Mouse (Mus musculus) heart, postnatal 25 days (tissue): ENCODE measurements at regions not wholly inside any gene's neighbourhood (a gene's known extent, or its start where the extent isn't known, plus 50 kb on each side); places are given as distances from the start of the nearest gene placed in this dataset.

ENCODE experiments used
- DNase-seq: peaks from one replicate; pipeline ENCODE4 v3.0.0; 2022; ENCODE audit warnings: low spot score
- intact Hi-C: fragments of 180-260 bp; cut with DNase I; formaldehyde crosslinking; loops from one replicate; pipeline ENCODE4 v1.15.1; 2025

DNA sequence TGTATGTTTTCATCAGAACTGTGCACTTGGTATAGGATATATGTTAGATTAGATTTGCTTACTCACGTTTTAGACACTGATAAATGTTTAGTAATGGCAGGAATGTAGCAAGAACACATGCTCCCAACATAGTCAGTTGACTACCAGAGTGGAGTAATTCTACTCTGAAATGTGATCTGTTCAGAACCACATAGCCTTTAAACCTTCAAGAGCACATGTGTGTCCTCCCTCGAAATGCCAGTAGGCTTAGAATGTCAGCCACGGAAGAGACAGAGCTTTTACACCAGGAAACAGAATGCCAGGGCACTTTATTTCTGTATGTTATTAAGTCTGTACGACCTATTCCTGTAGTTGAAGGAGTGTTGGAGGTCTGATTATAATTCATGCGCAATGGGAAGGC, 51.3 kb upstream of the Cd28 start:
- no peak for DNase-seq
- intact Hi-C loops: loop anchor here (5.0 kb wide), 1 partner anchor 192 kb away; no protein-coding TSS in a partner anchor

DNA sequence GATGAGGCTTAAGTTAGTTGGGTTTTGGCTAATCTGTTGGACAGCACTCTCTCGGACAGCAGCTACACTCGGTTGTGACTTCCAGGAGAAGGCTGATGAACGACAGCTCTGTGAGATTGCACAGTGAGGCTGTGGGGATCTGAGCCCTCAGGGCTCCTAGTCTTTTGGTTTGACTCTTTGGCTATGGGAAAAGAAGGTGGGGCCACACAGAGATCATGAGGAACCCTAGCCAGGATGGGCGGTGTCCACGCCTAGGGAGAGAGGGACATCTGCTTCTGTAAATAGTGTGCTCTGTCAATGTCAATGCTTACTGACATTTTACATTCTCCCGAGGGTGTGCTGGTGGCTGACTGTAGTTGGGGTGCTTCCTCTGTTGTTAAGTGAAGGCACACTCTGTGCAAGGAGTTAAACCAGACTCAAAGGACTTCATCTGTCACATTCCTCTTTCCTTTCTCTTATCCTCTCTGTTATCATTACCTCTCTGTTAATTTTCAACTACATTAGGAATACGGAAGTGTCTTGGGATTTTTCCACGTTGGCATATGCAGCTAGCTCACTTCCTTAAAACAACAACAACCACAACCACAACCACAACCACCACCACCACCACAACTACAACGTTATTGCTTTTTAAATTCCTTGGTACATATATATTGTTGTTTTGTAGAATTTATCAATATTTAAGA, 54.2 kb upstream of the Cd28 start:
- intact Hi-C loops: no loop called here
- DNase-seq: peak; percentile 39

DNA sequence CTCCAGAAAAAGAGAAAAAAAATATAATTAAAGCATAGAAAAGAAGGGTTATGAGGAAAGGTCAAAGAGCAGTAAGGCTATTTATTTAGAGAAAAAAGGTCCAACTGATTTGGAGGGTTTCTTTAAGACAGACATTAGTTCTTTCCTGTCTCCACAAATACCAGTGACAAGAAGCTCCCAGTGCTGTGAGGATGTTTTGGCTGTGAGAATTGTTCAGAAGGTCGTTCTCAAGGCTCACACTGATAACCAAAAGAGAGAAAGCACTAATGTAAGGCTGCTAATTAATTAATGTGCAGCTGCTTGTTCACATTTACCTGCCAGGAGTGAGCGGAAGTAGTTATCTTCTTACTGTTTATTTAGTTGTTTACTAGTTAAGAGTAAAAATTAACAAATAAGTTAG, 54.7 kb upstream of the Cd28 start:
- DNase-seq: no peak
- intact Hi-C loops: no loop called here

DNA sequence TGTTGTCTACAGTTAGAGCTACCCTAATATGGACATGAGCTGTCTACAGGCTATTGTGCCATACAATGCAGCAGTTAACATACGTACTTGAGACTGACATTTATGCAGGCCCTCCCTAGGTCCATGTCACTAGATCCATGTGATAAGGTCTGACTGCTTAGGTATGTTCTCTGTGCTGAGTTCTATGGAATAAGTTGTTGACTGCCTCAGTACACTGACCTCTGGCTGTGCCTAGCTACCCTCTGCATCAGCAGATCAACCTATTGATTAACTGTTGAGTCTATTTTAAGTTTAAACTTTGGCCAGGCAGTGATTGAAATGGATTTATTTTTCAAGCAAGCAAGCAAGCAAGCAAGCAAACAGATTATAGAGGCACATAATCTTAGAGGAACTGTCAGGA, 57.0 kb upstream of the Cd28 start:
- intact Hi-C loops: no loop called here
- no peak for DNase-seq

DNA sequence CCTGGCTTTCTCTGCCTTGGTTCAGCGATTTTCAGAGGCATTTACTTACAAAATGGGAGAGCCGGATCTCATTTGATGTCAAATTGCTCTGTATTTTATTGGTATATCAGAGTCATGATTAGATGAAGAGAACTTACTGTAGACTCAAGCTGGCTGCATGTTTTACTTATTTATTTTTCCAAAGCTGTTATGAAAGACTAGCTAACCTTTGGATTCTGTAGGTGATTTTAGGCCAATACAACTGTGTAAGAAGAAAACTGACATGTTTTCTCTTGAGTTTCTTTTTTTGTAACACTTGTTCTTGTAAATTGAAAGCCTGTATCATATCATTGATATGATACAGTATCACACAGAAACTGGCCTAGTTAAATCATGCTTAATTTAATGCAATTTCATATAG, 57.6 kb upstream of the Cd28 start:
- DNase-seq: no peak
- intact Hi-C loops: no loop called here

DNA sequence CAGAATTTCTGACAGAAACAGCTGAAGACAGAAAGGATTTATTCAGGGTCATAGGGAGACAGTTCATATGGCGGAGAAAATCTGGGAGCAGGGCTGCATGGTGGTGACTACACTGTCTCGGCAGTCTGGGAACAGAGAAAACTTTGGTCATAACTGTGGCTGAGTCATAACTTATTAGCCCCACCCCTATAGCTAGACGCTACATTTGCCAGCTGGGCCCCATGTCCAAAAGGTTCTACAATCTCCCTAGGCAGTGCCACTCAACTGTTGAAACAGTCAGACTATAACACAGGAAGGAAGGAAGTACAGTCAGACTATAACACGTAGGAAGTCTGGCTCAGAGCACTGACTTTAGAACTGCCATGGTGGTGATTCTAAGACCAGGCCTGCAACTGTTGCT, 58.2 kb upstream of the Cd28 start:
- intact Hi-C loops: no loop called here
- DNase-seq: no peak

DNA sequence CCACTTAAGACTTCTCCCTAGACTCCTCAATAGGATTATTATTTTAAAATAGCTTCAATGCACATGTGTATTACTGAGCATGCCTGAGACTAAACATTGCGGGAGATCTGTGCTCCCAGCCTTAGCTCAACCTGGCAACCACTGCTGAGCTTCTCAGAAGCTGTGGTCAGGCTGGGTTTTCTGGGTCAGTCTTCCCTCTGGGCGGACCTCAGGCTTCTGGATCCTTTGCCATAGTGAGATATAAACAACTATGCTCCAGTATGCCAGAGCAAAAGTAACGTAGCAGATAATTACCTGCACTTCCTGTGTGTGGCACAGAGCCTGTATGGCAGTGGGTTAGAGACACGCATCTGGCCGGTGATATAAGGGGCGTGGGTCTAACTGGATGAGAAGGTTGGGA, 59.1 kb upstream of the Cd28 start:
- intact Hi-C loops: no loop called here
- no peak for DNase-seq

DNA sequence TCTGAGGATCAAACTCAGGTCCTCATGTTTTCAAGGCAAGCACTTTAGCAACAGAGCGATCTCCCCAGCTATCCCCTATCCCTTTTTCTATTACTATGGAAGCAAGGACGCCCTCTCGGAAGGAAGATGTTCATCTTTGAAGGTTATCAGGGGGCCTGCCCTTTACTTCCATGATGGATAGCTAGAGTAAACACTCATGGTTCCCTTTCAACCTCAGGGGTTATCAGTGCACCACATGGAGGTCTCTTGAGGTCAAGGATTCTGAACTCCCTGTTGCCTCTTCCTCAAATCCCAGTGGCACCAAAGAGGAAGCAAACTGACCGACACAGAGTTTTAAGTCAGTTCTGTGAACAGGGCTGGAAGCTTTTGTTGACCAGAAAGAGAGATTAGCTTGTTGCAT, 59.6 kb upstream of the Cd28 start:
- no peak for DNase-seq
- intact Hi-C loops: no loop called here

DNA sequence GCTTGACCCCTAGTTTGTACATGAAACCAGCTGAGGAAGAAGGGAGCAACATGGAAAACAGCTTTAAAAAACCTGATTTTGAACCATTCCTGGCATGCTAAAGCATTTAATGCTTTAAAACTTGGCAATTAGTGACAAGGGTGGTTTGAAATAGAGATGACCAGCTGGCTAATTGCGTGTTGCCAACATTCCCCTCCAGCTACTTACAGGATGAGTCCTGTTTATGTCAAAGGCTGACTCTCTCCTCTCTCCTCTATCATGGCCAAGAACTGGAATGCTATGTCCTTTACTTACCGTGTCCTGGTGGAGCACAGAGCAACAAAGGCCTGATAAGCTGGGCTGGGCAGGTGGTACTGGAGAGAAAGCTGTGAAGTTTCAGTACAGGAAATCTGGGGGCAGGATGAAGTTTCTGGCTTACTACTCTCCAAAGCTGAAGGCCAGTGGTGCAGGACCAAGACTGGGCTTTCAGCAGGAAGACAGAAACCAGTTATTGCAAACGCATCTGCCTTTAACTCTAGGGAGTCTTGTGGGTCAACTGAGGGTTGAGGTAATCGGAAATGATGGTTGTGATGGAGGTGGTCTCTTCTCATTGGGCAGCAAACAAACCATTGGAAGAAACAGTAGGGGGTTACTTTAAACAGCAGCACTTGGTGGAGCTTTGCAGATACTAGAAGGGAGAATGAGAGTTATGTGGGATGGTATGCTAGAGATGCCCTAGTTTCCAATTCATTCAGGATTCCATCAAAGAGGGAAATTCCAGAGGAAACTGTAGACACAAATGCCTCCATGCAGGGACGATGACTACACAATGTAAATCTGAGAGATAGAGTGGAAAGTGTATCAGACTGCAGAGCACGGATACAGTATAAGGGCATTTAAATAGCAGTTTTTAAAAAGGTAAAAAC, 60.7 kb upstream of the Cd28 start:
- no peak for DNase-seq

DNA sequence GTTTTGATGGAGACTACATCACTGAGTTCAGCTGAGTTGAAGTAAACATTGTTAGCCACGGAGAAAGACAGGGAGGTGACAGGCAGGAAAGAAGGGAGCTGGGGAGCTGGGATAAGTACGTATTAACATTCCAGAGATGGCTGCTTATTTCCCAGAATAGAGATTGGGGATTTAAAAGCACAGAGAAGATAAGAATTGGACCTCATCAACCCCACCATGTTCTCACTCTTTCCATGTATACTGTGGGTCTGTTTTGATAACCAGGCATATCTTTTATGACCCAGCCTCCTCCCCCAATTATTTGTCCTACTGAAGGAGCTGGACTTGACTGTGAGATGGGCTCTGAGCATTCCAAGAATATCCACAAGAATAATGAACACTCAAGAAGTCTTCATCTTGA, 61.4 kb upstream of the Cd28 start:
- intact Hi-C loops: no loop called here
- DNase-seq: no peak

More for the DNA sequence above, 60.7 kb upstream of the Cd28 start:
- intact Hi-C loops: no loop called here

DNA sequence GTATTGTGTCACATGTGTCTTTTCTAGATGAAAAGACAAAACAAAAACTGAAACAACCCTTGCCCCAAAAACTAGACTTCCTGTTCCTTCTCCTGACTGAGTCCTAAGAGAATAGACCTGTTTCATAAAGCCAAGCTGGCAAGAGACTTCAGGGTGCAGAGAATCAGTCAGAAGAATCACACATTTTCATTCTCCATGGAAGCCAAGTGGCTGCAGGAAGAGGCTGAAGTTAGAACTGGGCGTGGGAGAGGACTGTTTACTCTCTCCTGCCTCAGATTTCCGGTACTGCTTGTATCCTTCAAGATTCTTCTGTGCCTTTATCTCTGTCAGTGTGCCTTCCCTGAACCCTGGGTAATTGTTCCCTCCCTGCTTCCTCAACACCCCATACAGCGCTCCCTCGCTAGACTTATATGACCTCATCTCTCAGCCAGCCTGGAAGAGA, 64.0 kb upstream of the Cd28 start:
- intact Hi-C loops: loop anchor here (2.0 to 5.0 kb wide), 2 partner anchors 86 to 205 kb away; partner anchors contain the start of gene Raph1
- DNase-seq: peak; percentile 42

DNA sequence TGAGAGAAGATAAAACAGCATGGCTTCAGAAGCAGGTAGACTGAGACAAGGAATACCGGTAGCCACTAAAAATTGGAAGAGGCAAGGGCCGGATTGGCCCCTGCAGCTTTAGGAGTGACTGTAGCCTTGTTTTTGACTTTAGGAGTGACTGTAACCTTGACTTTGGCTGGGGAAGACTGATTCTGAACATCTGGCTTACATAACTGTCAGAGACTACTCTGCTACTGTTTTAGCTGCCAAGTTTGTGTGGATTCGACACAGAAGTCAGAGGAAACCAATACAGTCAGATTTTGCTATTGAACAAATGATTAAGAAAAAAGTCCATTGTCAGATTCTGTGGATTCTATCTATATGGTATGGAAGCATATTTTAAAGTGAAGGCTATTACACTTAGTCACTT, 66.4 kb upstream of the Cd28 start:
- no peak for DNase-seq
- intact Hi-C loops: loop anchor here (5.0 kb wide), 1 partner anchor 207 kb away; no protein-coding TSS in a partner anchor

DNA sequence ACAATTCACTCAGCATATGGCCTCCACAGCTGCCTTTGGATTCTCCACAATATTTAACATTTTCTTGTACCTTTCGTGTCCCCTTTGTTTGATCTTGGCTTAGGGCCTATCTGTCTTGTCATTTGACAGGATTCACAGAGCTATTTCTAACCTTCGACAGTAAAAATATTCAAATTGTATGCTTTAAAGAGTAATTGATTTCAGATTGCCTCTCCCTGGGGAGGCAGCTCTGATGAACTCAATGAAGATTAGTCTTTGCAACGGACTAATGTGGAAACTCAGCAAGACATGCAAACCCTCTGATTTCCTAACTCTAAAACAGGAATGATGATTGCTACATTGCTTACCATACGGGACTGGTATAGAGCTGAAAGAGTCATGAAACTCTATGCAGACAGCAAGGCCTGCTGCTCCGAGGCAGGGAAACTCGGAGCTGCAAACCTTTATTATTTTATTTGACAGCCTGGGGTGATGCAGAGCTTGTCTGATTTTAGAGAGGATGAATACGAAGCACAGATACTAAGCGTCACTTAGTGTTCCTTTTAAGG, 67.2 kb upstream of the Cd28 start:
- DNase-seq: no peak
- intact Hi-C loops: no loop called here

DNA sequence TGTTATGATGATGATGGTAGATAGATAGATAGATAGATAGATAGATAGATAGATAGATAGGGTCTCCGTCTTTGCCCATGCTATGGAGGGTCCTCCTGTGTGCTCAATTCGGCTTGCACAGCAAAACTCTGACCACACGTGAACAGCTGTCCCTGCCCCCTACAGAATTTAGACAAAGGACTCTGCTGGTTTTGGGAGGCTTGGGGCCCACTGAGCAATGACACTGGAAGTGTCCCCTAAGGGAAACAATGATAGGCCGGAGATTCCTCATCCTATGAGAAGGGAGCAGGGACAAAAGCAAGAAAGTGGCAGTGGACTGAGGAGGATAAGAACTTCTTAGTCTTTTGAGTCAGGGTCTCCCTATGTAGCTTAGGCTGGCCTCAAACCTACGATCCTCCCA, 69.8 kb upstream of the Cd28 start:
- no peak for DNase-seq
- intact Hi-C loops: no loop called here

DNA sequence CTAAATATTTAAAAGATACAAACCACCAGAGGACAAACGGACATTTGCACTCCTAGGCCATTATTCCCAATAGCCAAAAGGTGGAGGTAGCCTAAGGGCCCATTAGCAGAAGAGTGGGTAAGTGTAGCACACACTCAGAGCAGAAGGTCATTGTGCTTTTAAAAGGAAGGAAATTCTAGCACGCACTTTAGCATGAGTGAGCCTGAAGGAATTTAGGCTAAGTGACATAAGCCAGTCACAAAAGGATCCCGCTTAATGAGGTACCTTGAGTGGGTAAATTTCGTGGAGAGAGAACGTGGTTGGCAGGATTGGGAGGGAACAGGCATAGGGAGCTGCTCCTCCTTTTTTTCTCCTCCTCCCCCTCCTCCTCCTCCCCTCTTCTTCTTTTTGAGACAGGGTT, 70.4 kb upstream of the Cd28 start:
- no peak for DNase-seq
- intact Hi-C loops: no loop called here

DNA sequence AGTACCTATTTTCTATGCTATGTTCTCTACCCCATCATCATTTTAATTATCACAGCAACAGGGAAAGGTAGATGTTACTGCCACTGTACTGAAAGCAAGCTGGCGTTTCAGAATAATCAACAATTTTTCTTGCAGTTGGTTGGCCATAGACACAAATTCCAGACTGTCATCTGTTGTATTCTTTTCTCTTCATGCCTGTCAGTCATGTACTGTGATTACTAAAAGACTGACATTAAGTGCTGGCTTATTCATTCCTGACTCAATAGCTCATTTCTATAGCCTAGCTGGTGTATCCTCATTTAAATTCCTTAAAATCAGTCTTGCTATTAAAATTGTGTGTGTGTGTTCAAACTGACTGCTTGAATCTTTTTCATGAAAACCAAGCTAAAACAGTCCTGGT, 71.4 kb upstream of the Cd28 start:
- DNase-seq: no peak
- intact Hi-C loops: no loop called here

DNA sequence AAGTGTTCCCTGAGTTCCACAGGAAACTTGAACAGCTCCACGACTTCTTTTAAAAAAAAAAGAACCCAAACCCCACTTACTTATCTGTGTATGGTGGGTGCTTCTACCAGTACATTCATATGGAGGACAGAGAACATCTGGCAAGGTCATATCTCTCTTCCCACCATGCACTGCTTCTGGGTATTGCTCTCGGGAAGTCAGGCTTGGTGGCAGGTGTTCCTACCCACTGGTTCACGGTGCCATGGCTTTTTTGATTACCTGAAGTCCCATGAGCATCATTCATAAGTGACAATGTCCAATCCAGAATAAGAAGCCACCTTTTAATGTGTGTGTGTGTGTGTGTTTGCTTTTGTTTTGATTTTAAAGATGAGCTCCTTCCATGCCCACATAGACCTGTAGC, 73.8 kb upstream of the Cd28 start:
- no peak for DNase-seq
- intact Hi-C loops: no loop called here

DNA sequence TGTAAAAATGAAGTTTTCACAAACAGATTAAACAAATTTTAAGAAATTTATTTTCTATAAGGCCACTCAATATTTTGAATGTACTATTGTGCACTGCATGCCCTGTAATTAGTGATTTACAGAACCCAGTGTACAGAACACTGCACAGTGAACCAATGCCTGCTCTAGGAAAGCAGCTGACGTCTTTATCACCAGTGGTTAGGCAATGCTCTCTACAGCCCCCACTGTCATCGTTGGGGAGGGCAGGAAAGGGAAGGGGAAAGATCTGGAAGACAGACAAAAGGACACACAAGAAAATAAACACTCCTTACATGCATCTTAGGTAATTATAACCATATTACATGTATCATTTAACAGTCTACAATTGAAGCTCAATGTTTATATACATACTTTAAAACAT, 74.4 kb upstream of the Cd28 start:
- no peak for DNase-seq
- intact Hi-C loops: no loop called here

DNA sequence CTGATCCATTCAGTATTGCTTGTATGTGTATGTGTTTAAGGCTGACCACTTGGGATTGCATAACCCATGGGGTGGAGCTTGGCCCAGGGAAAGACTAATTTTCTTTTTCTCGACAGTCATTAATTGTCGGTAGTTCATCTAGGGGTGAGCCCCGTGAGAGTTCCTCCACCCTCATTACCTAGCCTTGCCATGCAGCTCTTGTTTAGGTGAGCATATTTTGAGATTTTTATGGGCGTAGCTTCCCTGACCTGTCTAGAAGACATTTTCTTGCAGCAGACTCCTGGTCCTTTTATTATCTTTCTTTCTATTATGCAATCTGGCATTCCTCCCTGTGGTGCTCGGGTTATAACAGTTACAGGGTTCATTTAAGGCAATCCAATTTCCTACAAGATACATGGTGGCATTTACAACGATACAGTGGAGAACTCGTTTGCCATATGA, 74.4 kb upstream of the Raph1 start:
- DNase-seq: no peak
- intact Hi-C loops: no loop called here

DNA sequence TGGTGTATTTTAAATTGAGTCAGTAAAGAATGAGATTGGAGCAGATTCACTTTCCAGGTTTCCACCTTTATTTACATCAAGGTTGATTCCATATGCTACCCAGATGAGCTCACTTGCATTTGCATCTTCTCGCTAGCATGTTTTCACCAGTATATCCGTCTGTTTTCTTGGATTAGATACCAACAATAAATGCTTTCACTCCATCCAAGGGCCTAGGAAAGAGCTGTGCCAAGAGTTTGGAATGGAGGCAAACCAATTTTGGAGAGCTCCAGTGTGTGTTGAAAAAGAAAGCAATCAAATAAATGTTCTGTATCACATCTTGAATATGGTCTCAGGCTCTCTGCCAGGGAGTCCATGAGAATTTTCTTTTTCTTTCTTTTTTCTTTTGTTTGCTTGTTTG, 72.6 kb upstream of the Raph1 start:
- intact Hi-C loops: no loop called here

DNA sequence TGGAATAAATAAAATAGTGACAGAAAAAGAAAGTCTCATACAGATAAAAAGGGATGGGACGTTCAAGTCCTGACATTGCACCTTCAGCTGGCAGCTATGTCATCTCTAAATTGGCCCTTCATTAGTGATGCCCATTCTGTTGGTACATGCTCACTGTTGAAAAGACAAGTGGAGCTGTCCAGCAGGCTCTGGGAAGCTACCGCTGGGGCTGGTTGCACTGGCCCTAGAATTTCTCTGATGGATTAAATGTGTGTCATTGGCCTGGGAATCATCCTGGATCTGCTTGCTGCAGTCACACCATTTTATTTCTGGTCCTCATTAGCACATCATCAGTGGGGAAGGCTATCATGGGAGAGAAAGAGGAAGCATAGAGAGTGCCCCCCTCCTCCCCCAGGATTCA, 72.2 kb upstream of the Raph1 start:
- DNase-seq: no peak
- intact Hi-C loops: no loop called here

More for the DNA sequence above, 72.6 kb upstream of the Raph1 start:
- no peak for DNase-seq
